Mouse (Mus musculus): Measurements from ENCODE around the gene Aldh5a1. TPM values are rescaled to one million over a fixed set of nuclear protein-coding genes. Genes with fewer than 3 reads are reported as not detected.
A peak's percentile ranks its signal among the peaks of the same experiment; 100 is the strongest.

Aldh5a1 gene
- total and polyA plus RNA-seq, 2 experiments from 2014 or later = 15.4 to 45.8 TPM

GRCm38 (mm10) chr13:24879359-24880040 lies 58.0 kb downstream of the Aldh5a1 start:
- peaks cover 35% of the 10 kb centered on the region; the same call in 1 of the 2 replicates for H3K36me3 ChIP-seq (ENCODE audit: insufficient read depth, low read length)
- H3K4me3 ChIP-seq (ENCODE audit: low read depth, low read length) = no peak overlapping the region
- no peak overlapping the region for H3K27ac ChIP-seq (ENCODE audit: low read depth, low read length)
- TF ChIP-seq CTCF (IDR thresholded peaks at IDR 0.05) = no peak
- 90% methylated on average over 15 of the region's 15 CpGs for WGBS
- H3K9ac ChIP-seq (replicated peaks; ENCODE audit: low read length, poor library complexity, severe bottlenecking) = no peak overlapping the region
- H3K9me3 ChIP-seq (ENCODE audit: low read length) = 0 out of 2 replicates have a peak, but pooled peaks cover 6% of the 10 kb centered on the region
- no peaks in the 10 kb centered on the region for H3K27me3 ChIP-seq (ENCODE audit: insufficient read depth, low read length)
- no peaks in the 10 kb centered on the region for H3K4me1 ChIP-seq (ENCODE audit: insufficient read depth, low read length)
- no peak for ATAC-seq (ENCODE audit: low FRiP score)
- H3K4me2 ChIP-seq (ENCODE audit: low read depth, low read length, poor library complexity, severe bottlenecking) = no peak overlapping the region
- DNase-seq (ENCODE audit: low spot score) = no peak

GRCm38 (mm10) chr13:24868233-24868632 lies 69.2 kb downstream of the Aldh5a1 start:
- H3K4me2 ChIP-seq (ENCODE audit: low read depth, low read length, poor library complexity, severe bottlenecking) = no peak overlapping the region
- no peak for DNase-seq (ENCODE audit: low spot score)
- H3K36me3 ChIP-seq (ENCODE audit: insufficient read depth, low read length) = no peaks in the 10 kb centered on the region; the same call in 1 of the 2 replicates
- H3K27ac ChIP-seq (ENCODE audit: low read depth, low read length) = no peak overlapping the region
- H3K9me3 ChIP-seq (ENCODE audit: low read length) = no peaks in the 10 kb centered on the region
- no peak overlapping the region for H3K9ac ChIP-seq (replicated peaks; ENCODE audit: low read length, poor library complexity, severe bottlenecking)
- H3K4me3 ChIP-seq (ENCODE audit: low read depth, low read length) = no peak overlapping the region
- 83% methylated on average over 7 of the region's 7 CpGs for WGBS
- TF ChIP-seq CTCF (IDR thresholded peaks at IDR 0.05) = no peak
- no peaks in the 10 kb centered on the region for H3K27me3 ChIP-seq (ENCODE audit: insufficient read depth, low read length)
- H3K4me1 ChIP-seq (ENCODE audit: insufficient read depth, low read length) = no peaks in the 10 kb centered on the region
- no peak for ATAC-seq (ENCODE audit: low FRiP score)

- Histone ChIP-seq H3K4me1 (ENCODE audit: insufficient read depth, low read length) (no peaks in the 10 kb centered on the region), H3K9me3 (ENCODE audit: low read length) (no peaks in the 10 kb centered on the region), H3K9ac (replicated peaks; ENCODE audit: low read length, poor library complexity, severe bottlenecking) (no peak overlapping the region), H3K4me2 (ENCODE audit: low read depth, low read length, poor library complexity, severe bottlenecking) (no peak overlapping the region), H3K27me3 (ENCODE audit: insufficient read depth, low read length) (no peaks in the 10 kb centered on the region), H3K27ac (ENCODE audit: low read depth, low read length) (no peak overlapping the region), H3K4me3 (ENCODE audit: low read depth, low read length) (no peak overlapping the region), H3K36me3 (ENCODE audit: insufficient read depth, low read length) (no peaks in the 10 kb centered on the region; the same call in 1 of the 2 replicates)
- TF ChIP-seq CTCF (IDR thresholded peaks at IDR 0.05) = no peak
- WGBS = 94% methylated on average over 10 of the region's 10 CpGs
- ATAC-seq (ENCODE audit: low FRiP score) = no peak
- DNase-seq (ENCODE audit: low spot score) = no peak
Measured at GRCm38 (mm10) chr13:24867789-24868188, 69.7 kb downstream of the Aldh5a1 start.

GRCm38 (mm10) chr13:24866430-24867402 lies 70.7 kb downstream of the Aldh5a1 start:
- Histone ChIP-seq H3K4me2 (ENCODE audit: low read depth, low read length, poor library complexity, severe bottlenecking) (no peak overlapping the region), H3K4me3 (ENCODE audit: low read depth, low read length) (no peak overlapping the region), H3K27ac (ENCODE audit: low read depth, low read length) (no peak overlapping the region), H3K4me1 (ENCODE audit: insufficient read depth, low read length) (no peaks in the 10 kb centered on the region), H3K36me3 (ENCODE audit: insufficient read depth, low read length) (no peaks in the 10 kb centered on the region; the same call in 1 of the 2 replicates), H3K9ac (replicated peaks; ENCODE audit: low read length, poor library complexity, severe bottlenecking) (no peak overlapping the region), H3K9me3 (ENCODE audit: low read length) (no peaks in the 10 kb centered on the region), H3K27me3 (ENCODE audit: insufficient read depth, low read length) (no peaks in the 10 kb centered on the region)
- TF ChIP-seq CTCF (IDR thresholded peaks at IDR 0.05) = no peak
- DNase-seq (ENCODE audit: low spot score) (no peak), ATAC-seq (ENCODE audit: low FRiP score) (no peak)
- WGBS = 69% methylated on average over 9 of the region's 9 CpGs

GRCm38 (mm10) chr13:24862520-24862919 lies 74.9 kb downstream of the Aldh5a1 start:
- Histone ChIP-seq H3K27me3 (ENCODE audit: insufficient read depth, low read length) (no peaks in the 10 kb centered on the region), H3K4me3 (ENCODE audit: low read depth, low read length) (no peak overlapping the region), H3K4me1 (ENCODE audit: insufficient read depth, low read length) (no peaks in the 10 kb centered on the region), H3K4me2 (ENCODE audit: low read depth, low read length, poor library complexity, severe bottlenecking) (no peak overlapping the region), H3K36me3 (ENCODE audit: insufficient read depth, low read length) (peaks cover 4% of the 10 kb centered on the region), H3K27ac (ENCODE audit: low read depth, low read length) (no peak overlapping the region), H3K9me3 (ENCODE audit: low read length) (no peaks in the 10 kb centered on the region), H3K9ac (replicated peaks; ENCODE audit: low read length, poor library complexity, severe bottlenecking) (no peak overlapping the region)
- peak; percentile 37 for TF ChIP-seq CTCF (IDR thresholded peaks at IDR 0.05)
- no peak for DNase-seq (ENCODE audit: low spot score)
- 66% methylated on average over 7 of the region's 7 CpGs for WGBS
- ATAC-seq (ENCODE audit: low FRiP score) = no peak

- no peak for ATAC-seq (ENCODE audit: low FRiP score)
- WGBS = 89% methylated on average over 7 of the region's 7 CpGs
- no peak overlapping the region for H3K9ac ChIP-seq (replicated peaks; ENCODE audit: low read length, poor library complexity, severe bottlenecking)
- no peak for TF ChIP-seq CTCF (IDR thresholded peaks at IDR 0.05)
- no peaks in the 10 kb centered on the region for H3K4me1 ChIP-seq (ENCODE audit: insufficient read depth, low read length)
- no peaks in the 10 kb centered on the region for H3K27me3 ChIP-seq (ENCODE audit: insufficient read depth, low read length)
- H3K4me3 ChIP-seq (ENCODE audit: low read depth, low read length) = no peak overlapping the region
- peaks cover 7% of the 10 kb centered on the region for H3K36me3 ChIP-seq (ENCODE audit: insufficient read depth, low read length)
- DNase-seq (ENCODE audit: low spot score) = no peak
- no peak overlapping the region for H3K4me2 ChIP-seq (ENCODE audit: low read depth, low read length, poor library complexity, severe bottlenecking)
- no peaks in the 10 kb centered on the region for H3K9me3 ChIP-seq (ENCODE audit: low read length)
- no peak overlapping the region for H3K27ac ChIP-seq (ENCODE audit: low read depth, low read length)
Measured at GRCm38 (mm10) chr13:24862021-24862420, 75.4 kb downstream of the Aldh5a1 start.
